Mouse (Mus musculus) embryonic facial prominence, embryonic 10.5 days (tissue): ENCODE measurements around the gene Slc38a3. TPM values are rescaled to one million over a fixed set of nuclear protein-coding genes. Genes with fewer than 3 reads are reported as not detected.

Experiments used
- DNase-seq: peaks from one replicate; pipeline ENCODE4 v3.0.0-alpha.2; 2017; ENCODE audit warnings: low spot score
- H3K27ac ChIP-seq: fragments of 300-500 bp; sonication (generic); replicated peaks from 2 replicates; pipeline ENCODE4 v1.5.1; 2016; ENCODE audit warnings: mild to moderate bottlenecking
- H3K27me3 ChIP-seq: fragments of 300-500 bp; sonication (generic); replicated peaks from 2 replicates; pipeline ENCODE4 v1.6.1; 2016; ENCODE audit warnings: low read depth, mild to moderate bottlenecking; ENCODE audit not compliant: poor library complexity, severe bottlenecking
- H3K36me3 ChIP-seq: fragments of 300-500 bp; sonication (generic); replicated peaks from 2 replicates; pipeline ENCODE4 v1.6.1; 2016; ENCODE audit warnings: mild to moderate bottlenecking, moderate library complexity
- H3K4me1 ChIP-seq: fragments of 300-500 bp; sonication (generic); 2 replicates; pipeline ENCODE4 v1.6.1; 2016
- H3K4me3 ChIP-seq: fragments of 300-500 bp; sonication (generic); 2 replicates; pipeline ENCODE4 v1.5.1; 2016; ENCODE audit warnings: mild to moderate bottlenecking, moderate library complexity
- H3K9me3 ChIP-seq: fragments of 300-500 bp; sonication (generic); 2 replicates; pipeline ENCODE4 v1.6.1; 2016; ENCODE audit warnings: mild to moderate bottlenecking
- WGBS: fragments of 180-500 bp; shearing (Covaris S2); methylation state at CpG from one replicate; pipeline ENCODE4 v1.1.7; 2016; 5-methylcytosine and 5-hydroxymethylcytosine counted together
- polyA plus RNA-seq: library from polyadenylated mRNA; unstranded; fragments of >200 nt; fragmentation: Nextera tagmentation; extraction: Ambion mirVana; gene quantifications from 2 replicates; pipeline ENCODE4 v1.2.1, GENCODE M21; 2016

The Slc38a3 gene
- 5.6 and 6.6 TPM in 2 replicates for polyA plus RNA-seq

- Histone ChIP-seq H3K27me3 (peaks cover 64% of the 10 kb centered on the region), H3K4me3 (no peak within 1 kb of the TSS), H3K36me3 (no peaks in the 10 kb centered on the region), H3K4me1 (peaks cover 45% of the 10 kb centered on the region), H3K27ac (no peak within 1 kb of the TSS), H3K9me3 (no peaks in the 10 kb centered on the region)
- WGBS = 87% methylated on average over 9 of the region's 9 CpGs
- no peak for DNase-seq
Observed at GRCm38 (mm10) chr9:107669480-107669945, at the start of gene Slc38a3. Gene Slc38a3 (minus strand): TSS chr9:107669530.

GRCm38 (mm10) chr9:107716951-107717350, 47.6 kb upstream of the Slc38a3 start:
- Histone ChIP-seq H3K4me3 (peak overlapping the region; percentile 31; the same call in 1 of the 2 replicates), H3K36me3 (no peaks in the 10 kb centered on the region), H3K4me1 (peaks cover 54% of the 10 kb centered on the region), H3K27ac (peak overlapping the region; percentile 84), H3K9me3 (no peaks in the 10 kb centered on the region), H3K27me3 (peaks cover 4% of the 10 kb centered on the region)
- 16% methylated on average over 6 of the region's 6 CpGs for WGBS
- DNase-seq = peak; percentile 75

- H3K9me3 ChIP-seq = no peaks in the 10 kb centered on the region
- H3K27ac ChIP-seq = peak overlapping the region; percentile 79
- no peak for DNase-seq
- H3K4me1 ChIP-seq = peaks cover 50% of the 10 kb centered on the region
- H3K27me3 ChIP-seq = peaks cover 14% of the 10 kb centered on the region
- 84% methylated on average over 2 of the region's 2 CpGs for WGBS
- H3K4me3 ChIP-seq = no peak overlapping the region
- no peaks in the 10 kb centered on the region for H3K36me3 ChIP-seq
Observed at GRCm38 (mm10) chr9:107715632-107716031, 46.3 kb upstream of the Slc38a3 start.

- 9% methylated on average over 12 of the region's 12 CpGs for WGBS
- H3K4me1 ChIP-seq = peaks cover 60% of the 10 kb centered on the region
- H3K27me3 ChIP-seq = peaks cover 21% of the 10 kb centered on the region
- H3K27ac ChIP-seq = peak overlapping the region; percentile 79
- H3K36me3 ChIP-seq = no peaks in the 10 kb centered on the region
- peak overlapping the region; percentile 23; the same call in 1 of the 2 replicates for H3K4me3 ChIP-seq
- peak; percentile 90 for DNase-seq
- H3K9me3 ChIP-seq = no peaks in the 10 kb centered on the region
Observed at GRCm38 (mm10) chr9:107714221-107714952, 45.1 kb upstream of the Slc38a3 start.

GRCm38 (mm10) chr9:107709697-107710483, 40.6 kb upstream of the Slc38a3 start, which contains the start of gene Sema3f:
Gene Sema3f (minus strand): TSS chr9:107710475.
- Histone ChIP-seq H3K9me3 (no peaks in the 10 kb centered on the region), H3K36me3 (peaks cover 12% of the 10 kb centered on the region), H3K4me3 (peak within 1 kb of the TSS; percentile 90), H3K4me1 (peaks cover 76% of the 10 kb centered on the region), H3K27ac (peak within 1 kb of the TSS; percentile 95), H3K27me3 (peaks cover 53% of the 10 kb centered on the region)
- whole genome bisulfite sequencing = under 1% methylated on average over 86 of the region's 86 CpGs
- DNase-seq = peak; percentile 92

- WGBS = under 1% methylated on average over 55 of the region's 55 CpGs
- peaks cover 76% of the 10 kb centered on the region for H3K4me1 ChIP-seq
- no peak for DNase-seq
Observed at GRCm38 (mm10) chr9:107709096-107709696, 39.9 kb upstream of the Slc38a3 start.

GRCm38 (mm10) chr9:107708439-107709095, 39.2 kb upstream of the Slc38a3 start:
- H3K36me3 ChIP-seq = peaks cover 26% of the 10 kb centered on the region
- peak; percentile 44 for DNase-seq
- no peaks in the 10 kb centered on the region for H3K9me3 ChIP-seq
- H3K4me3 ChIP-seq = peak overlapping the region; percentile 90
- peaks cover 76% of the 10 kb centered on the region for H3K4me1 ChIP-seq
- peaks cover 53% of the 10 kb centered on the region for H3K27me3 ChIP-seq
- under 1% methylated on average over 21 of the region's 21 CpGs for WGBS
- H3K27ac ChIP-seq = peak overlapping the region; percentile 95

More at GRCm38 (mm10) chr9:107709096-107709696, 39.9 kb upstream of the Slc38a3 start:
- Histone ChIP-seq H3K27me3 (peaks cover 53% of the 10 kb centered on the region), H3K36me3 (peaks cover 19% of the 10 kb centered on the region), H3K9me3 (no peaks in the 10 kb centered on the region), H3K4me3 (peak overlapping the region; percentile 90), H3K27ac (peak overlapping the region; percentile 95)

GRCm38 (mm10) chr9:107707701-107708438, 38.5 kb upstream of the Slc38a3 start:
- peak overlapping the region; percentile 95 for H3K27ac ChIP-seq
- DNase-seq = peak; percentile 79
- no peaks in the 10 kb centered on the region for H3K9me3 ChIP-seq
- peak overlapping the region; percentile 90 for H3K4me3 ChIP-seq
- peaks cover 53% of the 10 kb centered on the region for H3K27me3 ChIP-seq
- peaks cover 33% of the 10 kb centered on the region for H3K36me3 ChIP-seq
- H3K4me1 ChIP-seq = peaks cover 80% of the 10 kb centered on the region
- under 1% methylated on average over 17 of the region's 17 CpGs for WGBS

- 2% methylated on average over 14 of the region's 14 CpGs for WGBS
- Histone ChIP-seq H3K27ac (peak overlapping the region; percentile 95), H3K4me1 (peaks cover 91% of the 10 kb centered on the region), H3K9me3 (no peaks in the 10 kb centered on the region), H3K27me3 (peaks cover 51% of the 10 kb centered on the region), H3K36me3 (peaks cover 43% of the 10 kb centered on the region), H3K4me3 (peak overlapping the region; percentile 90)
- DNase-seq = peak; percentile 85
Observed at GRCm38 (mm10) chr9:107706781-107707211, 37.5 kb upstream of the Slc38a3 start.

GRCm38 (mm10) chr9:107703337-107704122, 34.2 kb upstream of the Slc38a3 start:
- H3K4me3 ChIP-seq = no peak overlapping the region
- H3K9me3 ChIP-seq = no peaks in the 10 kb centered on the region
- peaks cover 29% of the 10 kb centered on the region; the same call in 1 of the 2 replicates for H3K27me3 ChIP-seq
- 66% methylated on average over 14 of the region's 14 CpGs for WGBS
- peaks cover 100% of the 10 kb centered on the region for H3K4me1 ChIP-seq
- no peak for DNase-seq
- H3K27ac ChIP-seq = peak overlapping the region; percentile 31; the same call in 1 of the 2 replicates
- peaks cover 65% of the 10 kb centered on the region for H3K36me3 ChIP-seq
